Mouse (Mus musculus): ENCODE results near the gene Gtf2f2.

DNA sequence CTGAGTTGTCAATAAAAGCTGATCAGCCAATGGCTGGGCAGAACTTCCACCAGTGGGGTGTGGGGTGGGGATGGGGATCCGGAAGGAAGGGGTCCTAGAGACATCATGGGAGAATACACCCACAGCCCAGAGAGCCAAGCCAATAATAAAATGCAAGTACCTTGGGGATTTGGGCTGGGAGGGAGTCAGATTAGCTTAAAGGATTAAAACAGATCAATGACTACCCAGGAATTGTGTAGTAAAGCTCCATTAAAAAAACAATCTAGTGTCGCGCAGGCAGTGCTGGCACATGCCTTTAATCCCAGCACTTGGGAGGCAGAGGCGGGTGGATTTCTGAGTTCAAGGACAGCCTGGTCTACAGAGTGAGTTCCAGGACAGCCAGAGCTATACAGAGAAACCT is 5.7 kb downstream of the Gtf2f2 start:
- no peak for TF ChIP-seq CTCF (IDR thresholded peaks at IDR 0.05; ENCODE audit: insufficient read depth, low read depth, low read length)
- TF ChIP-seq POLR2A (IDR thresholded peaks at IDR 0.05; ENCODE audit: insufficient read depth, low read depth, low read length): no peak

All from olfactory bulb, adult 2 months (tissue).